Mouse (Mus musculus) brain, embryonic 14.5 days (tissue): ENCODE measurements at regions not wholly inside any gene's neighbourhood (a gene's known extent, or its start where the extent isn't known, plus 50 kb on each side); places are given as distances from the start of the nearest gene placed in this dataset.

Source experiments
- CTCF ChIP-seq: fragments of 200-500 bp; IDR thresholded peaks from 2 replicates; pipeline ENCODE4 v1.5.1; 2012; ENCODE audit warnings: inconsistent platforms, mild to moderate bottlenecking, moderate library complexity, borderline replicate concordance; ENCODE audit not compliant: insufficient read depth, insufficient read length; ENCODE audit errors: extremely low read depth
- POLR2A ChIP-seq: fragments of 200-500 bp; IDR thresholded peaks from 2 replicates; pipeline ENCODE4 v1.6.1; 2012; ENCODE audit warnings: mild to moderate bottlenecking, inconsistent platforms, borderline replicate concordance; ENCODE audit not compliant: poor library complexity, insufficient read depth, insufficient read length, severe bottlenecking; ENCODE audit errors: extremely low read depth

GRCm38 (mm10) chr13:47666956-47667701 is 544.7 kb downstream of the Rnf144b start:
- TF ChIP-seq CTCF, result peak; percentile 94
- no peak for TF ChIP-seq POLR2A
